Mouse (Mus musculus) liver, embryonic 14.5 days (tissue): Measurements from ENCODE around the gene Srpk3. TPM values are rescaled to one million over a fixed set of nuclear protein-coding genes. Genes with fewer than 3 reads are reported as not detected.
A peak's percentile ranks its signal among the peaks of the same experiment; 100 is the strongest.

Experiments used
- ATAC-seq: fragments of 200-750 bp; cut with Nextera tagmentation; 2 replicates; pipeline ENCODE4 v1.8.0; 2017; ENCODE audit warnings: moderate number of reproducible peaks, mild to moderate bottlenecking, moderate library complexity; ENCODE audit not compliant: insufficient read depth
- DNase-seq, 3 experiments: peaks; one replicate each; pipeline ENCODE4 v3.0.0-alpha.2; 2012 to 2013; ENCODE audit warnings: low read depth in 3 of 3, low spot score in 3 of 3
- H3K27ac ChIP-seq: fragments of 300-500 bp; sonication (generic); 2 replicates; pipeline ENCODE4 v1.5.1; 2014; ENCODE audit warnings: moderate library complexity, mild to moderate bottlenecking, control low read depth, inconsistent platforms
- H3K27me3 ChIP-seq: fragments of 300-500 bp; sonication (generic); 2 replicates; pipeline ENCODE4 v1.6.1; 2014; ENCODE audit warnings: mild to moderate bottlenecking, low read length, moderate library complexity; ENCODE audit not compliant: control insufficient read depth, insufficient read depth
- H3K36me3 ChIP-seq: fragments of 300-500 bp; sonication (generic); replicated peaks from 2 replicates; pipeline ENCODE4 v1.6.1; 2014; ENCODE audit warnings: low read depth; ENCODE audit not compliant: control insufficient read depth, insufficient read depth
- H3K4me1 ChIP-seq, 2 experiments: fragments of 200-500 bp in 1 of 2; fragments of 300-500 bp in 1 of 2; sonication (generic) in 1 of 2; replicated peaks; 2 replicates each; pipeline ENCODE4 v1.6.1; 2012 to 2014; ENCODE audit warnings: antibody characterized with exemption in 1 of 2, inconsistent platforms in 1 of 2, low read length in 1 of 2; ENCODE audit not compliant: control insufficient read depth in 2 of 2, insufficient read depth in 2 of 2
- H3K4me2 ChIP-seq: fragments of 300-500 bp; sonication (generic); 2 replicates; pipeline ENCODE4 v1.6.1; 2014; ENCODE audit warnings: low read depth, mild to moderate bottlenecking, control low read depth, moderate library complexity
- H3K4me3 ChIP-seq, 2 experiments: fragments of 200-500 bp in 1 of 2; fragments of 300-500 bp in 1 of 2; sonication (generic) in 1 of 2; 2 replicates each; pipeline ENCODE4 v1.5.1; 2012 to 2014; ENCODE audit warnings: low read depth in 2 of 2, low read length in 2 of 2, mild to moderate bottlenecking in 2 of 2, control low read depth in 1 of 2, inconsistent platforms in 1 of 2, moderate library complexity in 1 of 2; ENCODE audit not compliant: insufficient read depth in 1 of 2
- H3K9ac ChIP-seq: fragments of 300-500 bp; sonication (generic); replicated peaks from 2 replicates; pipeline ENCODE4 v1.6.1; 2014; ENCODE audit warnings: mild to moderate bottlenecking, control low read depth, moderate library complexity
- H3K9me3 ChIP-seq: fragments of 300-500 bp; sonication (generic); 2 replicates; pipeline ENCODE4 v1.6.1; 2016; ENCODE audit warnings: low read length, mixed read lengths; ENCODE audit not compliant: control insufficient read depth
- CTCF ChIP-seq: IDR thresholded peaks from 2 replicates; pipeline ENCODE4 v1.5.1; 2016; ENCODE audit warnings: antibody characterized with exemption, low read depth, control low read depth
- EP300 ChIP-seq: IDR thresholded peaks from 2 replicates; pipeline ENCODE4 v1.6.1; 2016; ENCODE audit warnings: antibody characterized with exemption, low read depth
- WGBS: fragments of 180-500 bp; shearing (Covaris S2); extraction: QIAGEN DNeasy Blood & Tissue Kit; methylation state at CpG from one replicate; pipeline ENCODE4 v1.1.7; 2014; ENCODE audit not compliant: insufficient replicate concordance; 5-methylcytosine and 5-hydroxymethylcytosine counted together
- polyA plus RNA-seq, 2 experiments: library from polyadenylated mRNA; depleted of rRNA in 1 of 2; stranded (reverse) in 1 of 2; unstranded in 1 of 2; fragments of >200 nt; fragmentation: Nextera tagmentation in 1 of 2; extraction: Ambion mirVana in 1 of 2; gene quantifications; 2 replicates each; pipeline versions ENCODE4 v1.2.1 to v1.2.3; 2012 to 2014

Srpk3 gene
- polyA plus RNA-seq, 2 experiments = 0.05 to 0.12 TPM

- H3K4me1 ChIP-seq = no peaks in the 10 kb centered on the region; a peak in 1 of 4 replicates
- no peak overlapping the region for H3K4me3 ChIP-seq
- no peak overlapping the region for H3K9ac ChIP-seq
- TF ChIP-seq EP300 = no peak
- peak; percentile 83 for TF ChIP-seq CTCF
- 47% methylated on average over 9 of the region's 9 CpGs for WGBS
- H3K9me3 ChIP-seq = no peaks in the 10 kb centered on the region
- no peaks in the 10 kb centered on the region for H3K36me3 ChIP-seq
- DNase-seq = no peak
- H3K27me3 ChIP-seq = no peaks in the 10 kb centered on the region
- H3K27ac ChIP-seq = no peak overlapping the region
- ATAC-seq = no peak
- H3K4me2 ChIP-seq = no peak overlapping the region
Measured at GRCm38 (mm10) chrX:73767267-73767666, 6.9 kb upstream of the Srpk3 start.

GRCm38 (mm10) chrX:73774802-73775483 lies 738 bp downstream of the Srpk3 start:
- TF ChIP-seq EP300 (no peak), CTCF (no peak)
- WGBS = 62% methylated on average over 10 of the region's 10 CpGs
- Histone ChIP-seq H3K27ac (no peak overlapping the region), H3K9me3 (no peaks in the 10 kb centered on the region), H3K4me1 (no peaks in the 10 kb centered on the region), H3K27me3 (no peaks in the 10 kb centered on the region), H3K4me2 (no peak overlapping the region), H3K36me3 (peaks cover 7% of the 10 kb centered on the region), H3K9ac (no peak overlapping the region), H3K4me3 (no peak overlapping the region)
- ATAC-seq (no peak), DNase-seq (no peak)

- Histone ChIP-seq H3K4me2 (no peak overlapping the region), H3K4me1 (peaks cover 0 to 10% of the 10 kb centered on the region in 2 experiments; a peak in 2 of 4 replicates), H3K27me3 (no peaks in the 10 kb centered on the region), H3K9ac (no peak overlapping the region), H3K9me3 (no peaks in the 10 kb centered on the region), H3K4me3 (no peak overlapping the region), H3K27ac (no peak overlapping the region), H3K36me3 (peaks cover 15% of the 10 kb centered on the region)
- 59% methylated on average over 3 of the region's 3 CpGs for WGBS
- DNase-seq (no peak), ATAC-seq (no peak)
- TF ChIP-seq EP300 = no peak
- no peak for TF ChIP-seq CTCF
Measured at GRCm38 (mm10) chrX:73782227-73782626, 8.0 kb downstream of the Srpk3 start.

- Histone ChIP-seq H3K4me1 (peaks cover 0 to 17% of the 10 kb centered on the region in 2 experiments; a peak in 3 of 4 replicates), H3K27me3 (no peaks in the 10 kb centered on the region), H3K9me3 (no peaks in the 10 kb centered on the region), H3K27ac (peak overlapping the region; percentile 88), H3K36me3 (peaks cover 3% of the 10 kb centered on the region; the same call in 1 of the 2 replicates), H3K4me3 (peak overlapping the region; percentile 77 to 97), H3K9ac (peak overlapping the region; percentile 85), H3K4me2 (peak overlapping the region; percentile 79)
- TF ChIP-seq CTCF (no peak), EP300 (no peak)
- DNase-seq (no peak), ATAC-seq (no peak)
Measured at GRCm38 (mm10) chrX:73785666-73786065, 11.5 kb downstream of the Srpk3 start.

- ATAC-seq (peak; percentile 91), DNase-seq (peak; percentile 89 to 93 (median 89))
Measured at GRCm38 (mm10) chrX:73786364-73787224, 12.4 kb downstream of the Srpk3 start, which contains the start of the genes Idh3g and Ssr4. TSS of gene Idh3g (minus strand) at chrX:73786897. TSS of gene Ssr4 (plus strand) at chrX:73787028.

More at GRCm38 (mm10) chrX:73786364-73787224, 12.4 kb downstream of the Srpk3 start, which contains the start of the genes Idh3g and Ssr4:
- Histone ChIP-seq H3K9ac (peak within 1 kb of the TSS; percentile 85), H3K9me3 (no peaks in the 10 kb centered on the region), H3K27ac (peak within 1 kb of the TSS; percentile 88), H3K27me3 (no peaks in the 10 kb centered on the region), H3K4me3 (peak within 1 kb of the TSS; percentile 77 to 97), H3K4me2 (peak within 1 kb of the TSS; percentile 79), H3K4me1 (peaks cover 0 to 17% of the 10 kb centered on the region in 2 experiments; a peak in 3 of 4 replicates), H3K36me3 (no peaks in the 10 kb centered on the region)
- WGBS = 7% methylated on average over 51 of the region's 52 CpGs
- TF ChIP-seq CTCF (peak; percentile 73), EP300 (peak; percentile 61; the same call in 1 of the 2 replicates)
